Mouse (Mus musculus) layer of hippocampus, adult 8-10 months (tissue): ENCODE measurements at regions not wholly inside any gene's neighbourhood (a gene's known extent, or its start where the extent isn't known, plus 50 kb on each side); places are given as distances from the start of the nearest gene placed in this dataset.
A peak's percentile ranks its signal among the peaks of the same experiment; 100 is the strongest.

Source experiments
- DNase-seq, 2 experiments: peaks; one replicate each; pipeline ENCODE4 v3.0.0; 2022; ENCODE audit warnings: low spot score in 2 of 2

DNA sequence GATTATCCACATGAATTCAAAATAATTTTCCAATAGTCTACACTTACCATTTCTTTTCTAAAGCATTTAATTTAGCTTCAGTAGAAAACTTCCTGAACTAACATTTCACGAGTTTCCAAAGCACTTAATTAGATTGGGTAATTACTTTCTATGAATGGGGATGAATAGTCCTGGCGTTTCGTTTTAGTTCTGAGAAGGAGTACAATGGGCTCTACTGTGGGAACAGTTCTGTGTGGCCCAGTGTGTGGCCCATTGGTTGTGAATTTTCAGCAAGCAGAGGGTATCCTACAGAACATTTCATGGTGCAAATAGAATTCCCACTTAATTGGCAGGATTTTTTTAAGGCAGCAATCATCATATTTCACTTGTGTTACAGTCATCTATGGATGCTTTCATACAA lies 95.5 kb downstream of the 1700017N19Rik start:
- peak in 1 of 2 experiments; percentile 8 for DNase-seq

DNA sequence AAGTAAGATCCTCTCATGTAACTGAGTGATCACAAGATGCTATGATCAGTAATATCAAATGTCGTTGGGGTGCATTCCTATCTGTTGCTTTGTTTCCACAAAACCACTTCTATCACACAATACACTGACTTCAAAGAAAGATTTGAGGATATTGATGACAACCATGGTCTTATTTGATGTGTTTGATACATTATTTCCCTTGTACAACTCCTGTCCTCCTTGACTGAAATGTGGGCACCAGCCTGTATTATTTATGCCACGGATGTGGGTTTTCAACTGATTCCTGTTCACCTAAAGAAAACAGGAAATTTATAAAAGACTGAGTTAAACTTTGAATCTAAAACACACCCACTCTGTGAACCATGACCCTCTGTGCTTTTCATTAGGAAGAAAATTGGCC lies 105.7 kb downstream of the 1700017N19Rik start:
- DNase-seq, result no peak

DNA sequence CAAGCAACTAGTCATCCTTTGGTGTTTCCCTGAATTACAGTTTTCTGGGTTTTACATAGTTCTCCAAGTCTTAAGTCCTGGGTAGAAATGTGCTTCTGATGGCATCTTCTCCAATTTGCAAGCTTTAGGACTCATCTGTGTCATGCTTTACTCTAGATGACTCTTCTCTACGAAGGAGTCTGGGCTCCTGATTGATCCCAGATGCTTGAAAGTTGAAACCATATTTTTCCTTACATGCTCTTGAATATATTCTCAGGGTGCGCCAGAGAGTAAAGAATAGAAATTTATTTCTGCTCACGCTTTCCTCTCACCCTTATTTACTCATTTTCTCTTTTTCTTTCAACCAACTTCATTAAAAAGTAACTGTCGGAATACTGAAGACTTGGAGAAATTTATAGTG lies 108.9 kb downstream of the 1700017N19Rik start:
- no peak for DNase-seq

DNA sequence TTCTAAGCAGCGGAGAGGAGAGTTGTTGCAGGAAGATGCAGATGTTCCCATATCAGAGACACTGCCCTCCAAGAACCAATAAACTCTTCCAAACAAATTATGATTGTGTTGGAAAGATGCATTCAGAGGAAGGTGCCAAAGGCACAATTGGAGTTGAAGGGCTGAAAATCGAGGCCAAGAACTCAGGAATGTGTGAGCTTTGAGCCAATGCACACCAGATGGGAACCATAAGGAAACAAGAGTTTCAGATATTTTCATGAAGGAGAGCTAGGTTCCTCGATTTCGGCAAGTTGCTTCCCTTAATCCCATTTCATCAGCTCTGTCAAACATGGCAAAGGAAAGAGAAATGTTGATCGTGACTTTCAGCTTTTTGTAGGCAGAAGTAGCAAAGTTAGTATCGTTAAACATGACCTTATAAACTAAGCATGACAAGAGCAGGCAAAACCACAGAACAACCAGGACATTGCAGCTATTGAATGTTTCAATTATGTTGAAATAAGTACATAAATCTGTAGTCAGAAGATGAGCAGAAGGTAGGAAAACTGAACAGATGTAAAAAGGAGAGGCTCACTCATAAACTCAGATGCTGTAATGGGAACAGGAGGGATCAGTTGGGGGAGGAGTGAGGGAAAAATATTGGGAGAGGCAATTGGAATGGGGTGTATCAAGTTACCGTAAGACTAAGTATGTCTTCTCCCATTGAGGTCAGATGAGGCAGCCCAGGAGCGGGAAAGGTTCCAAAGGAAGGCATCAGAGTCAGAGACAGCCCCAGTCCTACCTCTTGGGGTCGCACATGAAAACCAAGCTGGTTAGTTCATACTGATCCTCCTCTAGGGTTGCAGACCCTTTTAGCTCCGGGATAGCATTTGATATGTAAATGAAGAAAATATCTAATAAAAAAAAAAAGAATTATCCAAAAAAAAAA lies 110.3 kb downstream of the 1700017N19Rik start:
- peak; percentile 7 to 8 for DNase-seq

DNA sequence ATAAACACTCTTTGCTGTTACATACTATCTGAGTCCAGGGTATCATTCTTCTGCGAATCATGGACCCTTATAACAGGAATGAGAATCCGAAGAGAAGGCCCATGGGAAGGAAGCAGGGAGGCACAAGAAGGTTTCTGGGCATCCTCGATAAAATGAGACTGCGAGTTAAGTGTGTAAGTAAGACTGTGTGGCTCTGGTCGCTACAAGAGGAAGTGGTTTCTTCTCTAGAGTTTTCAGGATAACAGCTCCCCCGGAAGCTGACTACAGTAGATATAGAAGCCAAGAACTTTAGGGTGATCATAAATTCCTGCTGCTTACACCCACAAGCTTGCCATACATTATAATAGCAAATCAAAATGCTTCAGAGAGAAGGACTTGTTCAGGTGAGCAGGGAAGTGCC lies 111.7 kb downstream of the 1700017N19Rik start:
- DNase-seq, result no peak

DNA sequence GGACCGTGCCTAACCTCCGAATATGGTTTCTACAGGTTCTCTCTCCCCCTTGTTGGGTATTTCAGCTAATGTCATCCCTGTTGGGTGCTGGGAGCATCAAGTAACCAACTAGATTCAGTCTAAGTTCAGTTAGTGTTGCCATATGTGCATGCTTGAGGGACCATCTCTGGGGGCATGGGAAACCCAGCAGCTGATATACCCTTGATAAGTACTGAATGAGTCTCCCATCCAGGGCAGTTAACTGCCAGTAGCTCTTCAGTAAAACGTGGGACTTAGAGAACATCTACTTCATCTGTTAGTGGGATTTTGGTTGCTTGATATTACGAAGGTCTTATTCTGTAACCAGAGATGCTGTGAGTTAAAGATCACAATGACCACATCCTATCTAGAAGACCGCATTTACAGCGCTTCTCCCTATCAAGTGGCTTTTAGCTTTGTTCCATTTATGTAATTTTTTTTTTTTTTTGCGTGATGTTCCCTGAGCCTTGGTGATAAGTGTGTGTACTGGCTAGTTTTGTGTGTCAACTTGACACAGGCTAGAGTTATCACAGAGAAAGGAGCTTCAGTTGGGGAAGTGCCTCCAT lies 125.9 kb downstream of the 1700017N19Rik start:
- no peak for DNase-seq

DNA sequence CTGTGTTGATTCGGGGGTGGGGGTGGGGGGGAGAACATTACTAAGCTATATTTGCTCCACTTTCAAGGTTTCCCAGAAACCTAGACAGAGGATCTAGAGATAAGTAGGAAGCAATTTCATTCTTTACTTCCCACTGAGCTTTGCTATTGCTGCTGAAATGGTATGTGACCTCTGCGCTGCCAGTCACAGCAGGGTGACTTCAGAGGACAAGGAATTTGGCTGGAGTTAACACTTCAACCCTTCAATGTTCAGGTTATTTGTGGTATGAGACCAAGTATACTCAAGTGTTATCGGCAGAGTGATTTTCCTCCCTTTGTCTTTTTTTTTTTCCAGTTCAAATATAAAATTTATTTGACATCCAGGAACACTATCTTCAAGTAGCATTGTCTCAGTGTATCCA lies 128.3 kb downstream of the 1700017N19Rik start:
- DNase-seq, result no peak

DNA sequence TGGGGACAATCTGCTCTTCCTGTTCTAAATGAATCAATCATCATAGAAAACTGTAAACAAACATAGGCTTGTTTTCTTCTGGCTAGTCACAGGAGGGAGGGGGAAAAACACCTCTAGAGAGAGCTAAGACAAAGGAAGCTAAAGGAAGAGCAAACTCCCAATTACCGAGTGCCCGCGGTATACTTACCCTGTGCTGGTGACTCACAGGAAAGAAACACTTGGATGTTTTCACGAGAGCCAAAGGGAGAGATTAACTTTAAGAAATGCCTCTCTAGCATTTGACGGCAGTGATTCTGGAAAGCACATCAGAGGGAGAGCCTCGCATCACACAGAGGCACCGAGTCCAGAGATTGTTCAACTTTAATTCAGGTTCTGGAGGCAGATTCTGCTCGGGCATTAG lies 151.0 kb downstream of the 1700017N19Rik start:
- DNase-seq, result no peak

DNA sequence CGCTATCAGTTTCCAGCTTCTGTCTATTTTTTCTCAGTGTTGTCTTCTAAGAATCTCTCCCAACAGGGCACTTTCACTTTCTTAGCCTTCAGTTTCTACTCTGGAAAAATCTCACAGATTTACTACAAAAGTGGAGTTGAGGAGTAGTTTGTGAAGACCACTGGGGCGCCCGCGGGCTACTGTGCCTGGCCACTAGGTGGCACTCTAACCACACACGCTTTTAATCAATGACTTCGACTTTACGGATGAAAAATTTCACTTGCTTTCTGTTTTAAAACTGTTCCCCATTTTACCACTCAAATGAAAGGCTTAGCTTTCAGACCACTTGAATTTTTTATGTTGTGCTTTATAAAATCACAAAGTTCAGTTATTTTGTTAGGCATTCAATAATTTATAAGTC lies 151.8 kb downstream of the 1700017N19Rik start:
- peak; percentile 40 to 76 for DNase-seq

DNA sequence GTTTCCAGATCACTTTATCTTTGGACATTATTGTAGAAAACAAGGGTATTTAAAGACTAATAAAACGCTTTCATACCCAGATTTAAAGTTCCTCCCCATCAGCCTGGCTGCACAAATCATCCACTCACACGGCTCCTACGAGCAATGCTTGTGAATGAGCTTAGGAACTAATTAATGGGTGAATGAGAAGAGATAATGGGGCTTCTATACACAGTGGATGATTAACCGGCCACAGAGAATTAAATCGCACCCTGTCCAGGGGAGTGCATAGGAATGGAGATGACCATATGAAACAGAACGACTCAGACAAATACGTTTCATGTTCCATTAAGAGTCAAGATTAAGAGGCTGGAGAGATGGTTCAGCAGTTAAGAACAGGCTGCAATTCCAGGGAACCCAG lies 155.9 kb downstream of the 1700017N19Rik start:
- DNase-seq, result no peak

DNA sequence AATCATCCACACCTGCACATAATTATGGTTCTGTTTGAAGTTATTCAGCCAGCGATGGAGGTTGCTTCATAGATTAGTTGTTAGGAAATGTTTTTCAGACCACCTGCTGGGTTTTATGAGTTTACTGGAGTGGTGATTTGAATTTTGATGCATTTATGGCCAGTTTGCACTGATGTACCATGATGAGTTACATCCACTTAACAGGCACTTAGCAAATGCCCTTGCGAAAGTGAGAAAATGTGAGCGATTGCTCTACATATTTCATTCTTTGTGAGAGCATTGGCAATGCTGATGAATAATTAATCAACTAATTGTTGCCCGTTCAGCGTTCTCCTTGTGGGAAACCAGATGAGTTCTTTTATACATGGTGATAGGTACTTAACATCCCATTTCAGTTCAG lies 164.7 kb downstream of the 1700017N19Rik start:
- no peak for DNase-seq

DNA sequence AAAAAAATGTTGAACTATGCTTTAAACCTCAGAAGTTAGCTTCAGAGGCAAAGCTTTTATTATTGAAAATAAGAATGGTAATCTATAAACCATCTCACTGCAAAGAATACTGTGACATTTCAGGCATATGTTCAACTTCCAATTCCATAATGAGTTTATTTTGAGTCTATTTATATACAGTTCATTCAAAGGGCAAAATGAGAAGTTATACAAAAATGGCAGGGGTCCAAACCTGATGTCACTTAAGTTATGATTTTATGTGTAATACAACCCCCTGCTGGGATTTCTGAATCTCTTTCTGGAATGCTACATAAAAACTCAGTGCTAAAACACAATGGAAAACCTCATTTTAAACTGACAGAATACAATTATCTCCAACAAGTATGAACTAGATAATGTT lies 184.0 kb downstream of the 1700017N19Rik start:
- DNase-seq, result no peak

DNA sequence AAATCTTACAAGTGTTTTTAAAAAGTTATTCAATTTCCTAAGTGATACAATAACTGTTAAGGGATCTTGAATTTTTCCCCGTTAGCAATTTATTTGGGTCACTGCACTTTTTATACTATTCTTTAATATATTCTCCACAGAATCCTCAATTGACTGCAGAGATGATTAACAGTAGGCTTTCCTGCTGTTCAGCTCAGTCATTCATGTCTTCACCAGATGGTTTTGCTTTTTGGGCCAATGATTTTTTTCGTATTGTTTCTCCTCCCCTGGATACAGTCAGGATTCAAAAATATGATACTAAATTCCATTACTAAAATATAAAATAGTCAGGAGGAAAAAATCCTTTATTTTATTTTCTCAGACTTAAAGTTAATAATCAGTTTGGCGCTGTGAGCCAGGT lies 201.9 kb downstream of the 1700017N19Rik start:
- no peak for DNase-seq

DNA sequence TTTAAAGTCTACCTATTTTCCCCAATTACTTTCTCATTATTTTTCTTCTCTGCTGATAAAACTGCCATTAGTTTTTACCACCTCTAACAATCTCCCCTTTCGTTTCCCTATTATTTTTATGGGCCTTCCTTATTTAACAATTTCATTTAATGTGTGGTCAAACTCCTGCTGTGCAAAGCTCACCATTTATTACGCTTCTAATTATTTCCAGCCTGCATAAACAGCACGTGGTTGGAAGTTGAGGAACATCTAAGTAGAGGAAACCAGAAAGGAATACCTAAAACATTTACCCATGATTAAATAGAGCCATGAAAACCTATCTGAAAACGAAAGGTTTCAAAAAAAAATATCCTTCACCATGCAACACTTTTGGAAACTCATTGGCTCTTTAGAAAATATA lies 202.3 kb downstream of the 1700017N19Rik start:
- no peak for DNase-seq

DNA sequence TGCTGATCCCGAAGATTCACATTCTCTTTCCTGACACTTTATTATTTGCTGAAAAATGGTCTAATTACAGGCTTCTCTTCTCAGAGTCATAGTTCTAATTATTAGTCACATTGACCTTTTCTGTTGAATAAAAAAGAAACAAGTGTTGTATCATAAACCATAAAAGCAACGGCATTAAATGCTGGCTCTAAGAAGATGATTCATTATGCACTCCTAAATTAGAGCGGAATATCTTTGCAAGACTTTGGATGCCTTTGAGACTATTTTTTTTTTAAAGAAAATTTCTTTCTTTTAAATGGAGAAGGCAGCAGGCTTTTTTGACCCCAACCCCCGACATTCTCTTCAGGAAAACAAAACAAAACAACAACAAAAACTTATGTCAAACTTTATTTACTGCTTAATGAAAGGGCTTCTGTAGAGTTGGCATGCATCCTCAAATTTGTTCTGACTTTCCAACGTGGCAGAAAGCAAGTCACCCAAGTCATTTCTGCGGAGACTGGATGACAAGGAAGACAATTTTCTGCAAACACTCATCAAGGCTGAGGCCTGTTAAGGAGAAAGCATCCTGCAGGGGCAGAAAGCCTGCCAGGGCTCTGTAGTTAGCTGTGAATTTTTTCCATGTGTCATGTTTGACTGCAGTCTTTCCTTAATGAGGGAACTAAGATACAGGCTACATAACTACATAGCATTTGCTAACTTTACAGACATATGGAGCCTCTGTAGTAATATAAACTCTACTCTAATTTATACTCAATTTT lies 205.1 kb downstream of the 1700017N19Rik start:
- no peak for DNase-seq

DNA sequence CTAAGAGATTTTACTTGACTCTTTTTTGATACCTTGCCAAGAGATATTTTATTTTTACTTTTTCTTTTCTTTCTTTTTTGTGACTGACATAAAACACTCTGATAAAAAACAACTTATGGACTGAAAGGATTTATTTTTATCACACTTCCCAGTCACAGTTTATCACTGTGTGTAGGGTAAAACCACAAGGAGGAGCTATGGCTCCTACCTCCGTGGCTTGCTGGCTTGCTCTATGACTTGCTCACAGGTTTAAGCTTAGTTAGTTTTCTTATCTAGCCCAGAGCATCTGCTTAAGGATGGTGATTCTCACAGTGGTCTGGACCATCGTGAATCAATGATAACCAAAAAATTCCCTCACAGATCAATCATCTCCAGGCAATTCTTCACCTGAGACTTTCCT lies 221.4 kb downstream of the 1700017N19Rik start:
- no peak for DNase-seq

DNA sequence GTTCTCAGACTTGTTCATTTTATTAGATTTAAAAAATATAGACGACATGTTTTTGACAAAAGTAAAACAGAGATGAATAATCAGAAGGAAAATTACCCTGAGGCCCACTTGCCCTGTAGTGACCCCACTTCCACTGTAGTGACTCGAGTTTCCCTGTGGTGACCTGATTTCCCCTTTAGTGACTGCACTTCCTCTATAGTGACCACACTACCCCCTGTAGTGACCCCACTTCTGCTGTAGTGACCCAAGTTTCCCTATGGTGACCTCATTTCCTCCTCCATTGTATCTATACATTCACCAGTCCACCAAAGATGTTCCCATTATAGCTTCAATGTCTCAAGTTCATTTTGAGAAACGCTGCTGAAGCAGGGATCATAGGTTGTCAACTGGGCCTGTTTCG lies 244.5 kb downstream of the 1700017N19Rik start:
- DNase-seq, result no peak

DNA sequence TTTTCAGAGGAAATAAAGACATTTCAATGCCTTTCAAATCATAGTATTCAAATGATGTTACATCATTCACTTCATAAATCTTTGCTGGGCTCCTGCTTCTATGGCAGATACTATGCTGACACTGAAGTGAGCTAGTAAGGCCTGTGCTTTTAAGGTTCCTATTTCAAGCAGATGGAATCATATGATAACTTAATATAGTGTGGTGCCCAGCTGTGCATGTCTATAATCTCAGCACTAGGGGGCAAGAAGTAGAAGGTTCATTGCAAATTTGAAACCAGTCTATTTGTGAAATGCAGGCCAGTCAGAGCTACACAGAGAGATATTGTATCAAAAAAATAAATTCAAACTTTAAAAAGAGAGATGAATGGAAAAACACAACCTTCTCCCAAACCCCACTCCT lies 262.9 kb downstream of the 1700017N19Rik start:
- DNase-seq, result no peak

DNA sequence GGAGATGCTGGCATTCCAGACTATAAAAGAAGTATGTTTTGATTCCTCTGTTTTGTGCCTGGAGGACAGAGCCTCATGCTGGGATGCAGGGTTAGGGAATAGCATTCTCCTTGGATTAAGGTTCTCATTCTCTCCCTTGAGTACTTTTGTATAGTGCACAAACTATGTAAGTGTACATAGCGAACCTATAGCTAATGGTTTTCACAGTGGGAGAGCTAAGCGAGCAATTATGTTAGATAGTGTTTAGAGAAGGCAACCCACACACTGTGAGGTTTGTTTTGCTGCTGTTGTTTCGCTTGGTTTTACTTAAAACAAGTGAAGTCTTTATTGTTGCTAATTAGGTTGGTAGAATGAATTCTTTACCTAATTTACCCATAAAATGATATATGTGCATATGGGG lies 266.2 kb downstream of the 1700017N19Rik start:
- DNase-seq, result no peak

DNA sequence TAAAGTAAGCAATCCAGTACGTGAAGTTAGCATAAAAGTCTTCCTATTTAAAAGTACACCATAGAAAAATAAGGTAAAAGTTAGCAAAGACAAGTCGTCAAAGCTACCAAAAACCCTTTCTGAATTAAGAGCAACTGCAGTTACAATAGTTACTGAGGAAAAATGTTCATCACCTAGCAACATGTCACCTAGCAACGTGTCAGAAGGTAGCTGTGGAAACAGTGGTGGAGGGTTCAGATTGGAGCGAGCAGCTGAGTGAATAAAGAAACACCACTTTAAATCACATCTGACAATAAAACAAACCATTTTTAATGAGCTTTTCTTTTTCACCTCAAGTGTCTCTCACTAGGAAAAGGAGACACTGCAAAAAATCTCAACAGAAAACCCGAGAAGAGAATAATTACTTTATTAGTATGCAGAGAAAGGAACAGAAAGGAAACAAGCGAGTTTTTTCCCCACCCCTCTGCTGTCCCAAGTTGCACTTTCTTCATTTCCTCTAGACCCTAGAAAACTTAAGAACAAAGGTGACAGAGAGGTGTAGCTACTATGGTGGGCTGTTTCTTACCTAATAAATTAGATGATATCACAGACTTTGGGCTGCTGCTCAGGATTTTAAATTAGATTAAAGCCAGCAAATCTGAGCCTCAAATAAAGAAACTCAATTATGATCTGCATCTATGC lies 275.4 kb downstream of the 1700017N19Rik start:
- DNase-seq, result peak; percentile 8 to 12

DNA sequence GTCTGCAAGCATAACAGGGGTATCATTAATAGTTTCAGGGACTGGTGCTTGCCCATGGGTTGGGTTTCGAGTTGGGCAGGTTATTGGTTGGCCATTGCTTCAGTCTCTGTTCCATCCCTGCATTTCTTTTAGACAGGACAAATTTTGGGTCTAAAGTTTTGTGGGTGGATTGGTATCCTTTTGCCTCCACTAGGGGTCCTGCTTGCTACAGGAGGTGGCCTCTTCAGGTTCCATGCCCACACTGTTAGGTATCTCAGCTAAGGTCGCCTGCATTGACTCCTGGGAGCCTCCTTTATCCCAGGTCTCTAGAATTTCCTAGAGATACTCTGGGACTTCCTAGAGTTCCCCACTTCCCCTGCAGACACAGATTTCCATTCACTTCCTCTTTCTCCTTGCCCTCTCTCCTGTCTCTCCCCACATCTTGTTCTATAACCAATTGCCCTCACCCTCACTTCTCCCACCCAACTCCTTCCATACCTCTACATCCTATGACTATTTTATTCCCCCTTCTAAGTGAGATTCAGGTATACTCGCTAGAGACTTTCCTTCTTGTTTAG lies 278.2 kb downstream of the 1700017N19Rik start:
- DNase-seq, result no peak
